Mouse (Mus musculus) CD8-positive naive resting alpha-beta T cell, adult 2 months (primary cell): ENCODE data around the gene Pop5.

Source experiments
- DNase-seq, 2 experiments: peaks; one replicate each; pipeline ENCODE4 v3.0.0; 2022; ENCODE audit warnings: low read depth in 2 of 2, low spot score in 2 of 2

Gene Pop5

GRCm38 (mm10) chr5:115262502-115263291, 27.1 kb downstream of the Pop5 start:
- DNase-seq: no peak

DNA sequence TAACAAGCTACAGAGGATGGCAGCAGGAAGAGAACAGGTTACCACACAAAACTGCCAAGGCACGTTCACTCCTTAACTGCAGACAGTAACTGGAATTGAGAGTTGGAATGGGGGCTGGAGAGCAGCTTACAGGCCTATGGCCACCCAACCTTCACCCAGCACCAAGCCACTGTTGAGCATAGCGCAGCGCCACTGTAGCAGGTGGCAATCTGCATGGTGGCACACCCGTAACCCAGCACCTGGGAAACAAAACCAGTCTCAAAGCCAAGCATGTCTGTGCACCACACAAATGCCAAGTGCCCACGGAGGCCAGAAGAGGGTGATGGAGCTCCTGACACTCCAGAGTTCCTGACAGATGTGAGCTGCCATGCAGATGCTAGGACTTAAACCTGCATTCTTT, 30.7 kb downstream of the Pop5 start:
- no peak for DNase-seq

- DNase-seq: no peak
These were observed 31.3 kb downstream of the Pop5 start for GRCm38 (mm10) chr5:115266787-115267468.

- DNase-seq: no peak
These were observed 31.9 kb downstream of the Pop5 start for GRCm38 (mm10) chr5:115267469-115268045.

GRCm38 (mm10) chr5:115268266-115268665, 32.6 kb downstream of the Pop5 start:
- no peak for DNase-seq

GRCm38 (mm10) chr5:115269969-115270368, 34.3 kb downstream of the Pop5 start:
- no peak for DNase-seq

- peak; percentile 26 to 28 for DNase-seq
These were observed 36.5 kb downstream of the Pop5 start for GRCm38 (mm10) chr5:115271931-115272811.

DNA sequence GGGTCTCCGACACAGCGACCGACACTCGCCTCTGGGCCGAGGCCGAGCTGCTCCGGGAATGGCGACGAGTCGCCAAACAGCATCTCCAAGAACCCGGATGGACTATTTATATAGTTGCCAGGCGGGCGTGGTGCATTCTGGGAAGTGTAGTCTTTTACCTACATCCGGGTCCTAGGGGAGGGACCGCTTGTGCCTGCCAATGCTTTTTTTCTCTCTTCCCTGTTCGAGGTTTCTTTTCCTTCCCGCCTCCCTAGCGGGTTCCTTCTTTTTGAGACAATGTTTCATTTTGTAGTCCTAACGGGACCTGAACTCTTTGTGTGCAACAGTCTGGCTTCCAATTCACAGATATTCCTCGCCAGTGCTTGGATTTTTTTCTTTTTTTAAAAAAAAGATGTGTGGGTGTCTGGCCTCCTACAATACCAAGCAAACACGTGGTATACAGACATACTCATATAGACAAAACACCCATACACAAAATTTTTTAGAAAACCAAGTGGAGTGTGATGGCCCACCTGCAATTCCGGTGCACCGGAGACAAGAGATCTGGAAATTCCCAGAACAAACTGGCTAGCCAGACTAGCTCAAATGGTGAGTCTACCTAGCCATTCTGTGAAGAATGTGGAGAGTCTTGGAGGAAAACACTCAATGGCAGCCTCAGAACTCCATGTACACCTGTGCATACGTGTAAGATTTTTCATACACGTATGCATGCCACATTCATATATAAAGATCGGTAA, 37.3 kb downstream of the Pop5 start, which contains the start of gene Rnf10:
Gene Rnf10 (minus strand): TSS at position 87 of the 737 bp plus-strand sequence.
- DNase-seq: peak; percentile 95 to 99

GRCm38 (mm10) chr5:115273549-115274135, 38.0 kb downstream of the Pop5 start:
- DNase-seq: no peak

- no peak for DNase-seq
These were observed 38.7 kb downstream of the Pop5 start for GRCm38 (mm10) chr5:115274353-115274752.

GRCm38 (mm10) chr5:115274771-115275170, 39.1 kb downstream of the Pop5 start:
- no peak for DNase-seq

GRCm38 (mm10) chr5:115275998-115276397, 40.4 kb downstream of the Pop5 start:
- peak in 1 of 2 experiments; percentile 39 for DNase-seq

GRCm38 (mm10) chr5:115278053-115278452, 42.4 kb downstream of the Pop5 start:
- DNase-seq: no peak

GRCm38 (mm10) chr5:115278785-115279184, 43.1 kb downstream of the Pop5 start:
- no peak for DNase-seq

- peak; percentile 71 to 79 for DNase-seq
These were observed 43.8 kb downstream of the Pop5 start, which contains the start of gene Coq5 for GRCm38 (mm10) chr5:115279226-115280049. TSS of gene Coq5 (plus strand) at chr5:115279666.

- no peak for DNase-seq
These were observed 44.5 kb downstream of the Pop5 start for GRCm38 (mm10) chr5:115280050-115280687.

DNA sequence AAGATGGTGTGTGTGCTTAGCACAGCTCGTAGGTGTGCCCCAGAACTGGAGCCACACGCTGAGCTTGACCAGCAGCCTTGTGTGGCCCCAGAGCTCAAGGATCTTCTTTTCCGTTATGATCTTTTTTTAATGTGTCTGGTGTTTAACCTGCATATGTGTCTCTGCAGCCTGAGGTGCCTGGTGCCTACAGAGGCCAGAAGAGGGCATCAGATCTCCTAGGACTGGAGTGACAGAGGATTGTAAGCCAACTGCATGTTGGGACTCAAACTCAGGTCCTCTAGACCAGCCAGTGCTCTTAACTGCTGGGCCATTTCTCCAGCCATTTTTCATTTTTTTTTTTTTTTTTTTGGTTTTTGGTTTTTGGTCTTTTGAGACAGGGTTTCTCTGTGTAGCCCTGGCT, 49.1 kb downstream of the Pop5 start:
- no peak for DNase-seq

DNA sequence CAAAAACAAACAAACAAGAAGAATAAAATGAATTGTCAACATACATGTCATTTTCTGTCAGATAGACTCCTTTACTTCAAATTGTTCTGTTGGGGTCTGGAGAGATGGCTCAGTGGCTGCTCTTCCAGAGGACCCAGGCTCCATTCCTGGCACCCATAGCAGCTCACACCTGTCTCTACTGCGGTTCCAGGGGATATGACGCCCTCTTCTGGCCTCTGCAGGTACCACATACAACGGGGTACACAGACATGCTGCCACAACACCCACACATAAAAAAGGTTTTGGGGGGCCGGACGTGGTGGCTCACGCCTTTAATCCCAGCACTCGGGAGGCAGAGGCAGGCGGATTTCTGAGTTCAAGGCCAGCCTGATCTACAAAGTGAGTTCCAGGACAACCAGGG, 58.5 kb downstream of the Pop5 start:
- DNase-seq: no peak
